Mouse (Mus musculus) thymus, adult 18-20 months (tissue): ENCODE data around the gene Ttc9b.
"Not testable (repeated sequence)": the region's sequence is repeated elsewhere in the genome, so short reads cannot be mapped to it uniquely, and the experiment has no call there.

Experiments used
- DNase-seq, 2 experiments: peaks; one replicate each; pipeline ENCODE4 v3.0.0; 2022; ENCODE audit warnings: mixed read lengths in 2 of 2

The Ttc9b gene

DNA sequence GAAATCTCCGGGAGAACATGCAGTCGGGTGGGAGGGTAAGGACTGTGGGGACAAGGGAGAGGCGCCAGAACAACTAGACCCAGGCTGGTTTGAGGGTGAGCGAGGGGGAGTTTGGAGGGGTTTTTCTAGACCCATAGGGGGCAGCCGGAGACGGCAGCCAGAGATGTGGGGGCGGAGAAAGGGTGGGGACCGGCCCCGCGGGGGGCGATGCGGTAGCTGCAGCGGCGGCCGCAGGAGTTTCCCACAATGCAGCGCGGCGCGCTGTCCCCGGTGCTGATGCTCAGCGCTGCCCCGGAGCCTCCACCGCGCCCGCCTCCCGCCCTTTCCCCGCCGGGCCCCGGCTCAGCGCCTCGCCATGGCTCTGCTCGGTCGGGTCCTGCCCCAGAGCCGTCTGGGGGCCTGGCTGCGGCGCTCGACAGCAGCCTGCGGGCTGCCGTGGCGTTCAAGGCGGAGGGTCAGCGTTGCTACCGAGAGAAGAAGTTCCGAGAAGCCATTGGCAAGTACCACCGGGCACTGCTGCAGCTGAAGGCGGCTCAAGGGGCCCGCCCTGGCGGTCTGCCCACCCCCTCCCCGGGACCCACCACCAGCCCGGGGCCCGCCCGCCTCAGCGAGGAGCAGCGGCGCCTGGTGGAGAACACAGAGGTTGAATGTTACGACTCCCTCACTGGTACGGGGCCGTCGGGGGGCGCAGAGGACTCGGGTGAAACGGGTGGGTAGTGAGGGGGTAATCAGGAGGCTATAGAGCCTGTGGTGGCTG lies at the start of gene Ttc9b:
Gene Ttc9b (plus strand): TSS at position 235 of the 757 bp plus-strand sequence.
- DNase-seq: peak; percentile 22 to 26

GRCm38 (mm10) chr7:27604661-27605348 lies 48.9 kb upstream of the Ttc9b start:
- no peak for DNase-seq

DNA sequence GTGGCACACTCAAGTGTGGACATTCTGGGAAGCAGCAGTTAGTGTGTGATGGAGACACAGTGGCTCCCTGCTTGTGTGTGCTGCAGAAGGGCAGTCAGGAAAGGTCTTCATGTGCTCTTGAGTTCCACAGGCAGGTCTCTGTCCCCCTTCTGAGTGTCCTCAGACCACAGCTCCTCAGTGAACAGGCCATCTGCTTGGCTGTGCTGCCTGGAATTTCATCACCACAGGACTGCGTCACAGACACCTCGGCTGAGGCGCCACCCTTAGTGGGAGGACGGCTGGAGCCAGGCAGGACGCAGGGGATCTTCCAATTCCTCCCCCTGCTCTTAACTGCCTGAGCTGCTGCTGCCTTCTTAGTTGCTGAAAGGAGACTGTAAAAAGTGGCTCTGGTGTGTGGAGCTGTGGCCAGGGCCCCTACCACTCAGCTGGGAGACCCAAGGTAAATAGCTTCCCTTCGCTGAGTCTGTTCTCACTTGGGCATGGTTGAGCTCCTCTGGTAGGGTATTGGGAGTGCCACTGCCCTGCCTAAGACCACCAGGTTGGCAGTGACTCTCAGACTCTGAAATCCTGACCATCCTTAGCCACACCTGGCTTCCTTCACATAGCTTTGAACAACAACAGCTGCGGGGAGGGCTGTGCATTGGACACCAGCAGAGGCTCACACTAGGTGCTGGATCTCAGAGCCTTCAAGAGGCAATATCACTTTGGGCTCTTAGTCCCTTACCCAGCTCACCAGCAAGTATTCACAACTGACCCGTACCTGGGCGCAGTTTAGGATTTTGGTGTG lies 48.0 kb upstream of the Ttc9b start:
- no peak for DNase-seq

GRCm38 (mm10) chr7:27606481-27607254 lies 47.0 kb upstream of the Ttc9b start:
- no peak for DNase-seq

- no peak for DNase-seq
Observed at GRCm38 (mm10) chr7:27607580-27607979, 46.1 kb upstream of the Ttc9b start.

DNA sequence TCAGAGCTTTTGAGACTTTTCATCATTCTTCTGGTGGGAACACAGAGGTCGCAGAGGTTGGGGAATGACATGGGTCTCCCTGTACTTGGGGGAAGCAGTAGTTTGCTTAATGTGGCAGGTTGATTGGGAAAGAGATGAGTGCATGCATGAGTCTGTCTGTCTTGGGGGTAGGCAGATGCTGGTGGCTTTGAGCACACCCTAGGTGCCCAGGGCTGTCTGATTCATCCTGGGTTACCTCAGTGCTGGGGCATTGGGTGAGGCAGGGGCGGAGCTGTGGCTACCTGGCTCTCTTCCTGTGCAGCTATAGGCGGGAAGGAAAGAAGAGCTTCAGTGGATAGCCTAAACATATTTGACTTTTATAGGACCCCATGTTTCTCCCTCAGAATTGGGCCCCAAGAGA lies 45.6 kb upstream of the Ttc9b start:
- DNase-seq: no peak

DNA sequence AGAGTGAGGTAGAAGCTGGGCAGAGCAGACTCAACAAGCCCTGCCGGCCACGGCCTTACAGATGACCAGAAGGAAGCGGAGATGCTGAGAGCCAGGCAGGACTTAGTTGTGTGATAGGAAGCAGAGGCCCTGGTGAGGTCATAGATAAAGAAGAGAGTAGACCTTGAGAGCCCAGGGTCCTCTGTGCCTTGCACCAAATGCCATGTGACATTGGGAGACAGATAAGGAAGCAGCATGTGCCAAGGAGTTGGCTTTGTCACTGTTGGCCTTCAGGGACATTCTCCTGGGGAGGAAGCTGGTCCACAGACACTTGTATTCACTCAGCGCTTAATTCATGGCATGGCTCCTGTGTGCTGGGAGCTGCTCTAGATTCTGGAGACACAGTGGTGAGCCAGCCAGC lies 44.4 kb upstream of the Ttc9b start:
- no peak for DNase-seq

- DNase-seq: no peak
Observed at GRCm38 (mm10) chr7:27609688-27610087, 44.0 kb upstream of the Ttc9b start.

DNA sequence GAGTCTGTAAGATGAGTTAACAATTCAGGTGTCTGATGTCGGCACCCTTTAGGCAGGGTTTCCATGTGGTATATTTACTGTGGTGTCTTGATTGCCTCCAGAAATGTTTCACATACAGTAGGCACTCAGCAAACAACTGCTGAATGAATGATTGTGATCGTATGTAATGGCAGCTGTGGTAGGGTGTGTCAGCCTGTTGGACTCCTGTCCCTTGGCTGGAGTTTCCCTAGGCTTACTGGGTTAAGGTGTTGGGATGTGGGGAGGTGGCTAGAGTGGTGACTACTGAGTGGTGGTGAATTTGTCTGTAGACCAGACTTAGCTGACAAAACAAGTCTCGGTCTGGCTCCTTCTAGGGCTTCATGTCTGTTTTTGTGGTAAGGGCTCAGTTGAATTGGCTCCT lies 43.3 kb upstream of the Ttc9b start:
- DNase-seq: no peak

DNA sequence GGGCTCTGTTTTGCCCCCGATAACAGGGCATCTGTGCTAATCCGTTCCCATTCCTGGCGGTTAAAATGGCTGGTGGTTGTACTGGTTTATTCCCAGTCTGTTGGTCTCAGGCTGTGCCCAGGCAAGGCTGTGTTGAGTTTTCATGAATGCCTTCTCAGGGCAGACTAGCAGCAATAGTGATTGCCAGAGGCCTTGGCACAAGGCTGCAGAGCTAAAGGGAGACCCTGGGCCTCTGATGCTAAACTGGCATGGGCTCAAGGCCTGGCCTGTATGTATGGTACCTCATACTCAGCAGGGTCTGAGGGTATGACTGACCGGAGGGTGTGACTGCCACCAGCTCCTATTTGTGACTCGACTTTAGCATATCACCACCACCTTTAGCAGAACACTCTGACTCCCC lies 42.8 kb upstream of the Ttc9b start:
- no peak for DNase-seq

DNA sequence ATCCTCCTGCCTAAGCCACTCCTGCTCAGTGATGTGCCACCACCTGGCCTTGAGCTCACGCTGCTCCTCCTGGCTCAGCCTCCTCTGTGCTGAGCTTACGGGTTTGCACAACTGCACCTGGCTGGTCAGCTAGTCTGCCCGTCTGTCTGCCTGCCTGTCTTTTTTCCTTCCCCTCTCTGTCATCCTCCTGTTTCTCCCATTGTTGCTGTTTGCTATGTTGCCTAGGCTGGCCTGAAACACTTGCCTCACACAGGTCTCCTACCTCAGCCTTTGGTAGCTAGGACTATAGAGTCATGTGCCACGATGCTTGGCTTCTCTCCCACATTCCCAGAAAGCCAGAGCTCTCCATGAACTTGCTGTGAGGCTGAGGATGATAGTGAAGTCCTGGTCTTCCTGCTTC lies 40.8 kb upstream of the Ttc9b start:
- DNase-seq: no peak

DNA sequence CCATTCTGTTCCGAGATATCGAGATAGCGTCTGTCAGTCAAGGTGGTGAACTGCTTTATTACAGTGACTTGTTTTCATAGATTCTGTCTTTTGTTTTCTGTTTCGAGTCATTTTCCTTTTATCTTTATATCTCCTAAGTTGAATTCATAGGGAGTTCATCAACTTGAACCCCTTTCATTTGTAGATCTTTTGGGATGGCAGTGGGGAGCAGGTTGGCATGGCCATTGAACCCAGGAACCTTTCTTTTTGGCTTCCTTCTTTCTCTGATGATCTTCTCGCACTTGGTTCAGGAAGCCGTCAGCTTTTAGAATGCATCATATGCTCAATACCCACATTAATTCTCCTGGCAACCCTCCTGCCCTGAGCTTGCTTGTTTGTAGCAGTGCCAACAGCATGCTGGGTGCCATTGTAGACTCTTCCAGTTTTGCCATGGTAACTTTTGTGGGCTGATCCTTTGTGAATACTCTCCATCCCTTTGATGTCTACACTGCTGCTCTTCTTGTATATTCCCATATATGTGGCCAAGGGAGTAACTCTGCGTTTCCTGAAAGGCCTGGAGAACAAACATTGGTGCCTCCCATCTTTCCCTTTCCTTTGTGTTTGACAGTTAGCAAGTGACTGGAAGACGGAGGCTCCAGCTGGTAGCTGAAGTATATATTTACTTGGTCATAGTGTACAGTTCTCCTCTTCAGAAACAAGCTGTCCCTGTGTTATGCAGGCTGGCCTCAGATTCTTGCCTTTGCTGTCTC lies 39.8 kb upstream of the Ttc9b start:
- DNase-seq: no peak

DNA sequence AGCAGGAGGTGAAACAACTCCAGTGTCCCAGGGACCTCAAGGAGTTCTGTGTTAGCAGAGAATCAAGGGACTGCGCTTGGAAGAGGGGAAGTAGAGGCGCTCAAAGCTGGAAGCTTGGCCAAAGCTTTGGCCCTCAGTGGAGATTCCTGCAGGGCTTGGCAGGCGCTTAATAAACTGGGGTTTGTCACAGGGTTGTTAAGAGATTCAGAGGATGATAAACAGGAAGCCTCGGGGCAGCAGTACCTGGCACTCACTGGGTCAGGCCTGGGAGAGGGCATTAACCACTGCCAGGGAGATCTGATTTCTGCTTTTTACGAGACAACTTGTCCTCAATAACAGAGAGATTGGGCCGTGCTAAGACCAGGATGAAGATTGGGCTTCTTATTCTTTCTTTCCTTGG lies 32.7 kb upstream of the Ttc9b start:
- DNase-seq: no peak

DNA sequence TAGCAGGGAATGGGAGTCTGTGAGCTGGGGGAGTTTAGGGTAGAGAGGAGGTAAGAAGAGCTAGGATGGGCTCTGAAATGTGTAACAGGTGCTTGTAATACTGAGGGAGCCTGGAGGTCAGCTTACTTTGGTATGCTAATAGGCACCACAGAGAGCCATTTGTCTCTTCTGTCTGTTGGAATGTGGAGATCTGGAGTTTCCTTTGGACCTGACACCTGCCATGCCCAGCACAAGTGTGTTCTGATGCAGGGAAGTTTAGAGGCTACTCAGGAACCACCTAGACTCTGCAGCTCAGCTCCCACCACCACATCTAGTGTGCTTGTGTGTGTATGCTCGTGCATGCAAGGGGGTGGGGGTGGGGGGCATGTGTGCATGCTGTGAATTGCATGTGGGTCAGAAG lies 31.5 kb upstream of the Ttc9b start:
- no peak for DNase-seq

DNA sequence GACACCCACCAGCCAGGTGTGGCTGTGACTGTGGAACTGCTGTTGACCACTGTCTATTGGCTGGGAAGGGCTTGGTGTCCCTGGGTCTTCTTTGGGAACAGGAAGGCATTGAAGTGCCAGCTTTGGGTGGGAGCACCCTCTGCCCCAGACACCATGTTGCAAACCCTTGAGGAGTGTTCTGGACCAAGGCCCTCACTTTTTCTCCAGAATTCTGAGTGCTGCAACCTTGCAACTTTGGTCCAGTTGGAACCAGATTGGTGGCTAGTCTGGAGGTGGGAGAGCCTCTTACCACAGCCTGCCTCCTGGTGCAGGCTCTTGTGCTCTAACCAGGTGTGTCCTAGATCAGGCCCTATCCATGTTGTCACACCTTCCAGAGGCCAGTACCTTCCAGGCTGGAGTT lies 28.7 kb upstream of the Ttc9b start:
- no peak for DNase-seq

- DNase-seq: no peak
Observed at GRCm38 (mm10) chr7:27627707-27628106, 26.0 kb upstream of the Ttc9b start.

DNA sequence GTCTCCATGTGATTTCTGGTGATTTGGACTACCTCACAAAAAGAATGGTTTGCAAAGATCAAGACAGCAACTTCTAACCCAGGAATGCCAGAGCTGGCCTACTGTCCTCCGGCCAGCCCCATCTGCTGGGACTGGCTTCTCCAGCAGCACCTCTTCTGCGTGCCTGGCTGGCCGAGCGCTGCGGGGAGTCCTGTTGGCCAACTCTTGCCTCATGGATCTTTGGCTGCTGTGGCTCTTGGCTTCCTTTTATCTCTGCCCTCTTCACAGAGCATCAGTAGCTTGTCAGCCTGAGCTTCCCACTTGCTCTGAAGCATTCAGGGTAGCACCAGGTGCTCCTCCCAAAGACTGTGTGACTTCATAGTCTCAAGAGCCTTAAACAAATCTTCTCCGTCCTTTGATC lies 25.5 kb upstream of the Ttc9b start:
- DNase-seq: no peak

- DNase-seq: not testable (repeated sequence)
Observed at GRCm38 (mm10) chr7:27628816-27629215, 24.9 kb upstream of the Ttc9b start.

GRCm38 (mm10) chr7:27631439-27631838 lies 22.3 kb upstream of the Ttc9b start:
- no peak for DNase-seq

- no peak for DNase-seq
Observed at GRCm38 (mm10) chr7:27633166-27633565, 20.5 kb upstream of the Ttc9b start.

DNA sequence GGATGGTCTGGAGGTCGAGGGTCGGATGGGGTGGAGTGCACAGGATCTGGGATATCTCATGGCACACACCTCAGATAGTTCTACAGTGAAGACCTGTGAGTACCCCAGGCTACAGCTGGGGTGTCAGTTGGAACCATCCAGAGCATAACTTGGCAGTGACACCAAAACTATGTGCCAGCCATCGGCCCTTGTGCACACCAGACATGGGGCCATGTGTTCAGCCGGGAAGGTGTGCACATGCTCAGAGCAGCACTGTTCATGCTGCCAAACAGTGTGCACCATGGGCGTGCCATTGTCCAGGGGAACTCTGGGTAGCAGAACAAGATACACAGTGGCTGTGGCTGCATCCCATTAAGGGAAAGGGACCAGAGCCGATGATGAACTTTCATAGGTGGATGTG lies 19.0 kb upstream of the Ttc9b start:
- DNase-seq: no peak

GRCm38 (mm10) chr7:27635094-27635493 lies 18.6 kb upstream of the Ttc9b start:
- not testable (repeated sequence) for DNase-seq
